Mouse (Mus musculus) myocyte (in vitro differentiated cells): ENCODE measurements at regions not wholly inside any gene's neighbourhood (a gene's known extent, or its start where the extent isn't known, plus 50 kb on each side); places are given as distances from the start of the nearest gene placed in this dataset.

Experiments
- CEBPB ChIP-seq: IDR thresholded peaks from 2 replicates; pipeline ENCODE4 v1.6.1; 2011; ENCODE audit warnings: mild to moderate bottlenecking, moderate library complexity; ENCODE audit not compliant: poor library complexity, insufficient read depth, severe bottlenecking
- E2F4 ChIP-seq: IDR thresholded peaks from one replicate; pipeline ENCODE4 v1.6.1; 2011; ENCODE audit warnings: mild to moderate bottlenecking, control low read depth, moderate library complexity; ENCODE audit not compliant: insufficient read depth
- MAX ChIP-seq: IDR thresholded peaks from one replicate; pipeline ENCODE4 v1.6.1; 2011; ENCODE audit warnings: low read depth, mild to moderate bottlenecking, control low read depth
- MYOD1 ChIP-seq, 3 experiments: IDR thresholded peaks; one replicate each; pipeline ENCODE4 v1.6.1; 2011; ENCODE audit warnings: control low read depth in 2 of 3, low read depth in 2 of 3, mild to moderate bottlenecking in 2 of 3, moderate library complexity in 1 of 3; ENCODE audit not compliant: insufficient read length in 2 of 3, control insufficient read depth in 1 of 3
- MYOG ChIP-seq, 3 experiments: IDR thresholded peaks; one replicate each; pipeline ENCODE4 v1.6.1; 2011; ENCODE audit warnings: control low read depth in 2 of 3, low read depth in 2 of 3, mild to moderate bottlenecking in 2 of 3; ENCODE audit not compliant: insufficient read length in 2 of 3, control insufficient read depth in 1 of 3, insufficient read depth in 1 of 3
- POLR2A ChIP-seq: IDR thresholded peaks from one replicate; pipeline ENCODE4 v1.6.1; 2011; ENCODE audit warnings: low read depth, mild to moderate bottlenecking, control low read depth, moderate library complexity; ENCODE audit not compliant: insufficient read length
- POLR2AphosphoS2 ChIP-seq: IDR thresholded peaks from one replicate; pipeline ENCODE4 v1.6.1; 2011; ENCODE audit warnings: low read depth, control low read depth; ENCODE audit not compliant: insufficient read length
- REST ChIP-seq: IDR thresholded peaks from one replicate; pipeline ENCODE4 v1.6.1; 2011; ENCODE audit warnings: mild to moderate bottlenecking, control low read depth, moderate library complexity; ENCODE audit not compliant: insufficient read depth, insufficient read length
- SRF ChIP-seq: IDR thresholded peaks from one replicate; pipeline ENCODE4 v1.6.1; 2011; ENCODE audit warnings: low read depth; ENCODE audit not compliant: control insufficient read depth, insufficient read length
- TCF12 ChIP-seq: IDR thresholded peaks from one replicate; pipeline ENCODE4 v1.6.1; 2011; ENCODE audit warnings: mild to moderate bottlenecking, control low read depth; ENCODE audit not compliant: poor library complexity, insufficient read depth, severe bottlenecking
- TCF3 ChIP-seq: IDR thresholded peaks from one replicate; pipeline ENCODE4 v1.6.1; 2011; ENCODE audit warnings: low read depth, control low read depth; ENCODE audit not compliant: insufficient read length
- USF1 ChIP-seq: IDR thresholded peaks from one replicate; pipeline ENCODE4 v1.6.1; 2011; ENCODE audit warnings: low read depth, mild to moderate bottlenecking, control low read depth, moderate library complexity

DNA sequence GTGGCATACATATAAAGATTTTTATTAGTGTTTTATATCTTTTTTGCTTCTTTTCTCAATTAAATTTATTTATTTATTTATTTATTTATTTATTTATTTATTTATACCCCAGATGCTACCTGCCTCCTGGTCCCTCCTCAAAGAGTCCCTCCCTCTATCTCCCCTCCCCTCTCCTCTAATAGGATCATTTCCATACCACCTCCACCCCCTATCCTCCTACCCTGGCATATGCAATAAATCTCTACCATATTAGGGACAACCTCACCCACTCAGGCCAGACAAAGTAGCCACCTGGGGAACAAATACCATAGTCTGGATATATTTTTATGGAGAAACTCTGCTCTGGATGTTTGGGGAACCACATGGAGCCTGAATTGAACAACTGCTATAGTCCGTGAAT lies 615.8 kb downstream of the Trhde start:
- no peak for TF ChIP-seq E2F4
- TF ChIP-seq POLR2A = no peak
- TF ChIP-seq MYOD1 (IDR thresholded peaks at IDR 0.05; ENCODE audit: control insufficient read depth in 1 of 3, insufficient read length in 2 of 3, low read depth in 2 of 3) = no peak
- TF ChIP-seq TCF12 = no peak
- TF ChIP-seq REST = no peak
- no peak for TF ChIP-seq USF1
- no peak for TF ChIP-seq SRF
- TF ChIP-seq CEBPB = no peak
- TF ChIP-seq POLR2AphosphoS2 = no peak
- TF ChIP-seq MYOG (IDR thresholded peaks at IDR 0.05; ENCODE audit: control insufficient read depth in 1 of 3, insufficient read depth in 1 of 3, insufficient read length in 2 of 3, low read depth in 2 of 3) = no peak
- no peak for TF ChIP-seq MAX
- no peak for TF ChIP-seq TCF3
